Mouse (Mus musculus) embryonic facial prominence, embryonic 13.5 days (tissue): Measurements from ENCODE around the gene Wsb1. TPM values are rescaled to one million over a fixed set of nuclear protein-coding genes. Genes with fewer than 3 reads are reported as not detected.

Experiments used
- ATAC-seq: fragments of 200-750 bp; cut with Nextera tagmentation; 2 replicates; pipeline ENCODE4 v1.8.0; 2017; ENCODE audit warnings: low read depth; ENCODE audit not compliant: insufficient number of reproducible peaks, insufficient read depth, low FRiP score, low TSS enrichment
- H3K27ac ChIP-seq: fragments of 300-500 bp; sonication (generic); 2 replicates; pipeline ENCODE4 v1.5.1; 2015; ENCODE audit warnings: moderate library complexity, mild to moderate bottlenecking, inconsistent platforms
- H3K27me3 ChIP-seq: fragments of 300-500 bp; sonication (generic); 2 replicates; pipeline ENCODE4 v1.6.1; 2015; ENCODE audit warnings: mild to moderate bottlenecking, inconsistent platforms
- H3K36me3 ChIP-seq: fragments of 300-500 bp; sonication (generic); 2 replicates; pipeline ENCODE4 v1.6.1; 2015; ENCODE audit warnings: mild to moderate bottlenecking, inconsistent platforms
- H3K4me1 ChIP-seq: fragments of 300-500 bp; sonication (generic); 2 replicates; pipeline ENCODE4 v1.6.1; 2015; ENCODE audit warnings: inconsistent platforms
- H3K4me2 ChIP-seq: fragments of 300-500 bp; sonication (generic); 2 replicates; pipeline ENCODE4 v1.6.1; 2015; ENCODE audit warnings: moderate library complexity, mild to moderate bottlenecking, inconsistent platforms
- H3K4me3 ChIP-seq: fragments of 300-500 bp; sonication (generic); 2 replicates; pipeline ENCODE4 v1.5.1; 2015; ENCODE audit warnings: mild to moderate bottlenecking, inconsistent platforms
- H3K9ac ChIP-seq: fragments of 300-500 bp; sonication (generic); 2 replicates; pipeline ENCODE4 v1.6.1; 2015; ENCODE audit warnings: mild to moderate bottlenecking, inconsistent platforms
- H3K9me3 ChIP-seq: fragments of 300-500 bp; sonication (generic); 2 replicates; pipeline ENCODE4 v1.6.1; 2016; ENCODE audit warnings: inconsistent platforms
- WGBS: fragments of 180-500 bp; shearing (Covaris S2); methylation state at CpG from one replicate; pipeline ENCODE4 v1.1.7; 2015; ENCODE audit warnings: mixed read lengths; 5-methylcytosine and 5-hydroxymethylcytosine counted together
- polyA plus RNA-seq: library from polyadenylated mRNA; unstranded; fragments of >200 nt; fragmentation: Nextera tagmentation; extraction: Ambion mirVana; gene quantifications from 2 replicates; pipeline ENCODE4 v1.2.1, GENCODE M21; 2015

The Wsb1 gene
- polyA plus RNA-seq, 1 experiment from 2014 or later: 339 TPM

DNA sequence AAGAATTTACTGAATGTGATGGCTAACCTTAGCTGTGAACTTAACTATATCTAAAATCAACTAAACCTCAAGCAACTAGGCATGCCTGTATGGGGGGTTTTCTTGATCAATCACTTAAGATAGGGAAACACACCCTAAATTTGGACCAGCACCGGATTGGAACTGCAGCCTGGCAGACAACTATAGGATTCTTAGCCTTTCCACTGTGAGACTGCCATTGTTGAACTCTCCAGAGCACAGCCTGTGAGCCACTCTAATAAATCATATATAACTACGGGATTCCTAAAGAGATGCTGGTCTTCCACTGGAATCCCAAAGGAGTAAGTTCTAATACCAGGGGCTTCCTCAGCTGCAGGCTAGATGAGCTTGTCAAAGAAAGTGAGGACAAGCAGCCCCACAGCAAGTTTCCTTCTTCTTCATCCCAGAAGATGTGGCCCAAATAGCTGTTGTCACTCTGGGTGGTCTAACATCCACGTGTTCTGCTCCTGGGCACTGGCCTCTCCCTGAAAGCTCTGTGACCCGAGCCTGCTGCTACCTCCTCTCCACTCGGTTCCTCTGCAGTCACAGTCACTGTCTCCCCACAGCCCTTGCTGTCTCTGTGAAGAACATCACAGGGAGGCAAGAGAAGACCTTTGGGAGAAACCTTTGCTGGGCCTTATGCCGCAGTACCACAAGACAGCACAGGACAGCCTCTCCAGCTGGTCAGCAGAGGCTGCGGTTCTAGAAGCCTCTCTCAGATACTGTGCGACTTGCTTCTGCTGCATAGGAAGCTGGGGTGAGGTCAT lies 28.9 kb downstream of the Wsb1 start:
- 0 out of 2 replicates have a peak overlapping the region, but pooled peaks have one; percentile 27 for H3K9ac ChIP-seq
- no peaks in the 10 kb centered on the region for H3K27me3 ChIP-seq
- no peak overlapping the region for H3K27ac ChIP-seq
- no peak for ATAC-seq
- H3K4me3 ChIP-seq: no peak overlapping the region
- H3K36me3 ChIP-seq: no peaks in the 10 kb centered on the region
- H3K4me2 ChIP-seq: no peak overlapping the region
- peaks cover 18% of the 10 kb centered on the region for H3K4me1 ChIP-seq
- H3K9me3 ChIP-seq: no peaks in the 10 kb centered on the region
- WGBS: 68% methylated on average over 8 of the region's 8 CpGs

DNA sequence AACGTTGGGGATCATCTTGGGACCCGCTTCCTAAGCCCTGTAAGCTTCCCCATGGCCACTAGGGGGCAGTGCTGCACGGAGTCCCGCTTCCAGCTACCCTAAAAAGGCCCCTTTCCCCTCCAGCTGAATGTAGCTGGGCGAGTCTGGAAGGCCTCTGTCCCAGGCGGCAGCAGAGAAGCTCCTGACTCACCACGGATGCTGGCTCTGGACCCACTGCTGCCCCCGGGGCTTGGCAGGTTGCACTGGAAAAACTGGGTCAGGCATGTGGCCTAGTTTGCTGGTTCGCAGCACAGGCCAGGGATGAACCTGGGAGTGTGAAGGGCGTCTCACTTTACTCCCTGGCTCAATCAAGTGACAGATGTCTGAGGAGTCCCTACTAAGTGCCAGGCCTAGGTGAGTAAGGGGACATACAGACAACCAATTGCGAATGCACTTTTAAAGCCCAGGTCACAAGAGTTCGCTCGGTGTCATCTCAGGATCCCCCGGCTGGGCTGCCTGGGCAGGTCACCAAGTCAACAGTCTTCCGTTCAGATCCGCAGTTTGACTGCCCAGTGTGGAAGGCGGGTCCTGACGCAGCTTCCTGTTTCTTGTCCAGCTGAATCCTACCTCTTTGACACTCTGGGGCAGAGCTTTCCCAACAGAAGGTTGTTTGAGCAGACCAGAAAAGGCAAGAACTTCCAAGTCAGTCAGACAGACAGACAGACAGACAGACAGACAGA lies 29.8 kb downstream of the Wsb1 start:
- Histone ChIP-seq H3K27me3 (no peaks in the 10 kb centered on the region), H3K9ac (peak overlapping the region; percentile 27; the same call in 1 of the 2 replicates), H3K27ac (peak overlapping the region; percentile 45), H3K36me3 (no peaks in the 10 kb centered on the region), H3K4me3 (no peak overlapping the region), H3K4me2 (peak overlapping the region; percentile 27), H3K4me1 (peaks cover 13% of the 10 kb centered on the region), H3K9me3 (no peaks in the 10 kb centered on the region)
- 37% methylated on average over 18 of the region's 18 CpGs for WGBS
- peak; percentile 72; the same call in 1 of the 2 replicates for ATAC-seq

DNA sequence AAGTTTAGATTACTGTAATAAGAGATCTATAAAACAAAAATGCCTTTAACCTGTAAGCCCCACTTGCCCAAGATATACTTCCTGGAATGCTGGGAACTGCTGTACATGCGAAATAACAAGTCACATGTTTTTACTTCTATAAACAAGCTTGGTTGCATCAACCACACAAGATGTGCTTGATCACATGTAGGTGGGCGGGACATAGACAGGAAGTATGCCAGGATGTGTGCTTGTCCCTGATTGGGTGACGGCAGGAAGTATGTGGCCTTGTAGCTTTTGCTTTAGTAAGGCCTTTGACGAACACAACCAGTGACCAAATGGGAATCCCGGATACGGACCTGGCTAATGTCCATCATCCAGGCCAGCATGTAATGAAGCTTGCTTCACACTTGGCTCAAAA lies 31.1 kb downstream of the Wsb1 start:
- ATAC-seq: no peak
- H3K9ac ChIP-seq: no peak overlapping the region
- H3K9me3 ChIP-seq: no peaks in the 10 kb centered on the region
- H3K4me2 ChIP-seq: no peak overlapping the region
- no peak overlapping the region for H3K4me3 ChIP-seq
- H3K36me3 ChIP-seq: no peaks in the 10 kb centered on the region
- no peak overlapping the region for H3K27ac ChIP-seq
- H3K27me3 ChIP-seq: no peaks in the 10 kb centered on the region
- H3K4me1 ChIP-seq: peaks cover 12% of the 10 kb centered on the region
- WGBS: 88% methylated on average over 6 of the region's 6 CpGs

DNA sequence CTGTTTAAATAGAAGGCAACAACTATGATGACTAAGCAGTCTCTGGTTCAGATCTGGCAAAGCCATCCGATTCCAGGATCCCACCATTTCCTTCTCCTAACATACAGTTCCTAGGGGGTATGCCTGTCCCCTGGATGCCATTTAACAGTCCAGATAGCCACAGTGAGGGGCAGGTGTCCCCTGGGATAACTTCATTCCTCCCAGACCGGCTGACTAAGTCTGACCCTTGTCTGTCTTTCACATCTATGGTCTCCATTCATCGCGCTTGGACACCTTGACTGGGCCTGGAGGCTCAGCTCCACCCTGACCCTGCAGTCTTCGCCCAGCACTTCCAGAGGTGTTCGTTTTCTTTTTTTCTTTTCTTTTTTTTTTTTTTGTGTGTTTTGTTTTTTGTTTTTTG lies 31.8 kb downstream of the Wsb1 start:
- WGBS: 91% methylated on average over 6 of the region's 6 CpGs
- Histone ChIP-seq H3K9ac (no peak overlapping the region), H3K27ac (no peak overlapping the region), H3K27me3 (no peaks in the 10 kb centered on the region), H3K4me3 (no peak overlapping the region), H3K4me2 (no peak overlapping the region), H3K4me1 (peaks cover 12% of the 10 kb centered on the region), H3K36me3 (no peaks in the 10 kb centered on the region), H3K9me3 (no peaks in the 10 kb centered on the region)
- ATAC-seq: no peak

DNA sequence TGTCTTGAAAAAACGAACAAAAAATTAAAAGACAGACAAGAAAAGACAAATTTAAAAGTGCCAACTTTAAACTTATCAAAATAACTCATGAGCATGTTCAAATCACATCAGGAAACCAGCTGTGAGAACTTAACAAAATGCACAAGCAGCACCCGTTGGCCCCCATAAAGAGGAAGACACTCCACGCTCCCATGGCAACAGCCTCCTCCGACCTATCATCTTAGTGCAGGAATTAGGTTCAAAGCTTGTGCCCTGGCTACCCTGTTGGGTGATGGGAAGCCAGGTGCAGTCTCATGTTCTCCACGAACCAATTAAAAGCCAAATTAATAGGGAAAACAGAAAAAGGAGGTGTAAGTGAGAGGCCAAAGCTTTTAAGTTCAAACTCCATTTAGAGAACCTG lies 32.8 kb downstream of the Wsb1 start:
- H3K9ac ChIP-seq: no peak overlapping the region

DNA sequence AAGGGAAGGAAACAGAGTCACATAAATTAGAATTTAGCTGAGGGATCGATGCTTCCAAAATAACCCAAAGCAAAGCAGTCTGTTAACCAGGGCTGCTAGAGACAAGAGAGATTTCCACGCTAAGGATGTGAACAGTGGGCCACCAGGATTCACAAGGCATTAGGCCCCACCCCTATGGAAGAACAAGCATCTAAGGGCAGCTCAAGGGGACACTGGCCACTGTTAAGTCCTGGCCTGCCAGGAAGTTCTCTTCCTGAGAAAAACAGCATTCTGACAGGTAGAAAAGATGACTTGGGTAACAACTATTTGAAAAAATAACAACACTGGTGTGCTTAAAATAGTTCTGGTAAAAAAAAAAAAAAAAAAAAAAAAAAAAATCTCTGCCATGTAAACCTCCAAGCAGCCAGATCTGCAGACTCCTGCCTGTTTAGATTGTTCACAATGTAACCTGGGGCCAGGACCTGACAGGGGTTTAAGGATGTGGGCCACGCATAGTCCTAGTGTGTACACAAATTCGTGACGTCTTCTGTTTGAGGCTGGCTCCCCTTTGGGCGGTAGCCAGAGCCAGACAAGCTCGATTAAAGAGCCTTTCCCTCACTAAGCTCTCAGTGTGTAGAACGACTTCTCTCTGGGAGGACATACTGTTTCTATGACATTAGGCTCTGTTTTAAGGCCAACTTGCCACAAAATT lies 35.4 kb downstream of the Wsb1 start:
- H3K9me3 ChIP-seq: no peaks in the 10 kb centered on the region
- no peak for ATAC-seq
- H3K36me3 ChIP-seq: no peaks in the 10 kb centered on the region
- no peak overlapping the region for H3K27ac ChIP-seq
- H3K4me3 ChIP-seq: no peak overlapping the region
- WGBS: 69% methylated on average over 8 of the region's 8 CpGs
- H3K4me2 ChIP-seq: no peak overlapping the region
- H3K9ac ChIP-seq: no peak overlapping the region
- H3K27me3 ChIP-seq: no peaks in the 10 kb centered on the region
- H3K4me1 ChIP-seq: 0 out of 2 replicates have a peak, but pooled peaks cover 2% of the 10 kb centered on the region

More for the DNA sequence above, 32.8 kb downstream of the Wsb1 start:
- Histone ChIP-seq H3K9me3 (no peaks in the 10 kb centered on the region), H3K27me3 (no peaks in the 10 kb centered on the region), H3K4me2 (no peak overlapping the region), H3K4me1 (peaks cover 12% of the 10 kb centered on the region), H3K4me3 (no peak overlapping the region), H3K27ac (no peak overlapping the region), H3K36me3 (no peaks in the 10 kb centered on the region)
- 73% methylated on average over 5 of the region's 5 CpGs for WGBS
- no peak for ATAC-seq

DNA sequence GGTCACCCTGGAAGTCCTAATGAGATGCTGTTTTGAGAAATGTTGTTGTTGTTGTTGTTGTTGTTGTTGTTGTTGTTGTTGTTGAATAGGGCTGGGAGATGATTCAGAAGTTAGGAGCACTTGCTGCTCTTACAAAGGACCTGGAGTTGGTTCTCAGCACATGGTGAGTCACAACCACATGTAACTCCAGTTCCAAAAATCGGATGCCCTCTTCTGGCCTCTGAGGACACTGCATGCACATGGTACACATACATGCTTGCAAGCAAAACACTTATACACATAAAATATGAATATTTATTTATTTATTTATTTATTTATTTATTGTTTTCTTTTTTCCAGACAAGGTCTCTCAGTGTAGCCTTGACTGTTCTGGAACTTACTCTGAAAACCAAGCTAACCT lies 36.4 kb downstream of the Wsb1 start:
- 94% methylated on average over 1 of the region's 1 CpGs for WGBS
- H3K27me3 ChIP-seq: no peaks in the 10 kb centered on the region
- no peaks in the 10 kb centered on the region for H3K36me3 ChIP-seq
- H3K27ac ChIP-seq: no peak overlapping the region
- no peak overlapping the region for H3K9ac ChIP-seq
- H3K4me2 ChIP-seq: no peak overlapping the region
- no peak for ATAC-seq
- H3K4me1 ChIP-seq: 0 out of 2 replicates have a peak, but pooled peaks cover 5% of the 10 kb centered on the region
- H3K4me3 ChIP-seq: no peak overlapping the region
- no peaks in the 10 kb centered on the region for H3K9me3 ChIP-seq

DNA sequence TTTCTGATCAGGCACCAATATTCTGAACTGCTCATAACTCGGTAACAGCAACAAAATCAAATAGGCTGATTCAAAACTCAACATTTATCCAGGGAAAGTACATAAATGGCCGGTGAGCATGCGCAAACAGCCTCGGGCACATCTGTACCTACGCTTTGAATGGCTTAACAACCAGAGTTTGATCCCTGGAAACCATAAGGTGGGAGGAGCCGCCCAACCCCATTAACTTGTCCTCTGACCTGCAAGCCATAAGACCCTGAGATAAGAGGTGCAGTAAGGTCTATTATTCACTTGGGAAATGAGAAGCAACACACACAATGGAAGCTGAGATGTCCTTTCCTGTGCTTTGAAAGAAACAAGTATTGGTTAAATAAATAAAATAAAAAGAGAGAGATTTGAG lies 37.3 kb downstream of the Wsb1 start:
- H3K36me3 ChIP-seq: no peaks in the 10 kb centered on the region
- 0 out of 2 replicates have a peak, but pooled peaks cover 5% of the 10 kb centered on the region for H3K4me1 ChIP-seq
- 70% methylated on average over 6 of the region's 6 CpGs for WGBS
- H3K9ac ChIP-seq: no peak overlapping the region
- no peaks in the 10 kb centered on the region for H3K27me3 ChIP-seq
- H3K27ac ChIP-seq: no peak overlapping the region
- H3K4me3 ChIP-seq: no peak overlapping the region
- no peak for ATAC-seq
- no peak overlapping the region for H3K4me2 ChIP-seq
- no peaks in the 10 kb centered on the region for H3K9me3 ChIP-seq

DNA sequence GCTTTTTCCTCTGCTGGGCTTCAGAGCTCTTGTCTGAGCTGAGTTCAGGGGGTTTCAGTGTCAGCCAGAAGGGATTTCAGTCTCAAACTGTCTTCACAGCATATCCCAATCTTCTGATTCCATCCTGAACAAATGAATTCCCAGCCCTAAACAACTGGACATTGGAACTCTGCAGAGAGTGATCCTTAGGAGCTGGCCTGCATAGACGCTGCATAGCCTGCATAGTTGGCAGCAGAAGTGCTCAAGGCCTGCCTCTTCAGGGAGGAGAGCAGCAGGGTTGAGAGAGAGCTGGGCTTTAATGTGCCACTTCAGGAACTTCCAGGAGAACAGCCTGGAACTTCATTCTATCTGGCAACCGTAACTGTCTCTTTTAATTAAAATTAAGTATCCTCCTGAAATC lies 38.9 kb downstream of the Wsb1 start:
- Histone ChIP-seq H3K4me1 (0 out of 2 replicates have a peak, but pooled peaks cover 5% of the 10 kb centered on the region), H3K9ac (no peak overlapping the region), H3K36me3 (no peaks in the 10 kb centered on the region), H3K27ac (no peak overlapping the region), H3K4me3 (no peak overlapping the region), H3K27me3 (no peaks in the 10 kb centered on the region), H3K4me2 (no peak overlapping the region), H3K9me3 (no peaks in the 10 kb centered on the region)
- 70% methylated on average over 2 of the region's 2 CpGs for WGBS
- ATAC-seq: no peak

DNA sequence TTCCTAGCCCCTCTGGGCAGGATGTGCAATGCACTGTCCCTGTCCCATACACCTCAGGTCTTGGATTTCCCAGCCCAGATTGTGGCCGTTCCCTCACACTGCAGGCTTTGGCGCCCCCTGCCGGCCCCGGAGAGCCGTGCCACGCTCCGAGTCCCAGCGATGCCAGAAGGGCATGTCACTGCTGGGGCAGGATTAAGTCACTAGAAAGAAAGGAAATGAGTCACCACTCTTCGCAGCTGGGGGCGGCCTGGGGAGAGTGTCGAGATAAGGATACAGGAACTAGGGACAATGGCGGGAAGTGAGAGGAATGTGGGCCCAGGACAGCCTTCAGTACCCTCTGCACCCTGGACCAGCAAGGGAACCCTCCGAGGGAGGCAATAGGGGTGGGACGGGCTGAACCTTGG lies 40.5 kb downstream of the Wsb1 start:
- Histone ChIP-seq H3K27ac (no peak overlapping the region; the same call in 1 of the 2 replicates), H3K4me1 (0 out of 2 replicates have a peak, but pooled peaks cover 5% of the 10 kb centered on the region), H3K36me3 (no peaks in the 10 kb centered on the region)

DNA sequence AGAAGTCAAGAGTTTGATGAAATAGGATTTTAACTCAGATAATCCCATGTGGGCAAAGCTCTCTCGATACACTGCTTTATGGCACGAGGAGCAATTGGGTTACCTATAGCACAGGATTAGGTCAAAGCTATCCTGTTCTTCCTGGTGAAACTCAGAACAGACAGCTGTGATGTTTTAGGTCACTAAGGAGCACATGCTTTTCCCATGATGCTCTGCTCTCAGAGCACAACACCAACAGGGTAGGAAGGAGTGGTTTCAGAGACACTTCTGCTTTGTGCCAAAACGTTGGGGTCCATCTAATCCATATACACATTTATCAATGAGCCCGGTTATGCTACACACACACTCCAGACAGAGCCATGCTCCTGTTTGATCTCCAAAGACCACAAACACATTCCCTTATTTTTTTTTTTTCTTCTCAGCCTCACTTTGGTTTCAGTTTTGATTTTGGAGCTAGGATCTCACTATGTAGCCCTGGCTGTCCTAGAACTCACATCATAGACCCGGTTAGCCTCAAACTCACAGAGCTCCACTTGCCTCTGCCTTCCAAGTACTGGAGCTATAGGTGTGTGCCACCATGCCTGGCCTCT lies 44.5 kb downstream of the Wsb1 start:
- no peak overlapping the region for H3K4me2 ChIP-seq
- no peak overlapping the region for H3K4me3 ChIP-seq
- peaks cover 12% of the 10 kb centered on the region for H3K4me1 ChIP-seq
- no peak overlapping the region for H3K27ac ChIP-seq
- no peaks in the 10 kb centered on the region for H3K36me3 ChIP-seq
- no peaks in the 10 kb centered on the region for H3K9me3 ChIP-seq
- 78% methylated on average over 5 of the region's 5 CpGs for WGBS
- H3K9ac ChIP-seq: no peak overlapping the region
- ATAC-seq: no peak
- H3K27me3 ChIP-seq: no peaks in the 10 kb centered on the region

More for the DNA sequence above, 40.5 kb downstream of the Wsb1 start:
- H3K4me2 ChIP-seq: no peak overlapping the region
- no peaks in the 10 kb centered on the region for H3K9me3 ChIP-seq
- H3K27me3 ChIP-seq: no peaks in the 10 kb centered on the region
- 8% methylated on average over 14 of the region's 14 CpGs for WGBS
- no peak overlapping the region for H3K9ac ChIP-seq
- no peak overlapping the region for H3K4me3 ChIP-seq
- ATAC-seq: peak; percentile 56
